Mouse (Mus musculus): ENCODE results near the gene Foxp1. TPM values are rescaled to one million over a fixed set of nuclear protein-coding genes. Genes with fewer than 3 reads are reported as not detected.

The Foxp1 gene
- total RNA-seq, 2 experiments from 2014 or later, result 88.5 to 93.5 TPM

DNA sequence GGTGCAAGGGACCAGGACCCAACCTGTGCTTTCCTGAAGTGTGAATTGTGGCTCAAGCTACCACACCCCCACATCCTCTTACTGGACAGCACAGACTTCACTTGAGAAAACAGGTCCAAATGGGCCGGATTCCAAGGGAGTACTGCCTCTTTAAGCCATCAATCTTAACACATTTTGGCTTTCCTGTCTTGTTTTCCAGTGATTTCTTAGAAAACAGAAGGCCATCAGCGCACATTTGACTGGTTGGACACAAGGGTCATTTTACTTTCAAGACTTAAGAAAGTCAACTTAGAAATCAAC lies 258.7 kb downstream of the Foxp1 start:
- TF ChIP-seq CTCF (conservative IDR thresholded peaks at IDR 0.05), result no peak
- H3K27ac ChIP-seq, result no peak overlapping the region

DNA sequence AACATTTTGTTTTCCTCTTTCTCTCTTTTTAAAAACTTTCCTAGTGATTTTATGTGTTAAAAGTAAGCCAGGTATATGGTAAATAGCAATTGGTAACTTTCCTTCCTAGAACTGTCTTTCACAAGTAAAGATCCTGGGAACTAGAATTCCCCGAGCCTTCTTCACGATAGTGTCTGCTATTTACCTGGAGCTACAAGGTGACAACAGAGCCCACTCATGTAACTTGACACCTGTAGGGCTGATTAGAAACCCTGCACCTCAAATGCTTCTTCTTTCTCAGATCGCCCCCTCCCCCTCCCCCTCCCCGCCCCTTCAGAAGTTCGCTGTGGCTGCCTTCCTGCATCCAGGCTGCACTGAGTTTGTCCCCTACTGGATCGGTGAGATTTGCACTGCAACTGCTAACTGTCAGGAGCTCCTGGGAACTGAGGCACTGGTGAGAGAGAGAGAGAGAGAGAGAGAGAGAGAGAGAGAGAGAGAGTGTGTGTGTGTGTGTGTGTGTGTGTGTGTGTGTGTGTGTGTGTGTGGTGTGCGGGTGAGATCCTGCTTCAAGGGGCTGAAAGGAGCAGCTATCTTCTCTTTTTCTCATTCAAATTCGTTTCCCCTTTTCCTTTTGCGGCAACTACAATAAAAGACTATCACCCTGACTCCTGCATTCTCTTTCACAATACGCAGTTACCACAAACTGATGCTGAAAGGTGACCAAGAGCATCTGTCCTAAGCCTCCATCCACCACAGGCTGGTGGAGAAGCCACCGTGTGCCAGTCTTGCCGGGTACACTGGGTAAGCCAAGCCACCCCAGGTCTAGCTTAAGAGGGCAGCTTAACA lies 259.2 kb downstream of the Foxp1 start:
- Histone ChIP-seq H3K27ac (no peak overlapping the region), H3K4me3 (no peak overlapping the region)
- TF ChIP-seq CTCF (conservative IDR thresholded peaks at IDR 0.05), result no peak
- DNase-seq (ENCODE audit: low spot score in 2 of 2), result no peak

More for the DNA sequence above, 258.7 kb downstream of the Foxp1 start:
- H3K4me3 ChIP-seq, result no peak overlapping the region
- no peak for DNase-seq (ENCODE audit: low spot score in 2 of 2)

DNA sequence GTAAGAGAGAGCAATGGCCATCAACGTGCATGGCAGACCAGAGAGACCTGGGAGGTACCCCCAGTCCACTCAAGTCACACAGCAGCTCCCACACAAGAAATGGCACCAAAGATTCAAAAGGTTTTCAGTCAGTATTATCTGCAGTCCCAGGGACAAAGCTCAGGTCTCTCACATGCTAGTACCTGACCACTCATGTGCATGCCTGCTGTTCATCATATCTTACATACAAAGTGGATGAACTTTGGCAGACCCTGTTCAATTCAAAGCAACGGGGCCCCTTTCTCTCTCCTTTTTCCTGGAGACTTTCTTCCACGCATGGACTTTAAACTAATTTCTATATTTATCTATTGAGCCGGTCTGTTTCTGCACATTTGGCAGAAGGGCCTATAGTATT lies 260.8 kb downstream of the Foxp1 start:
- no peak overlapping the region for H3K4me3 ChIP-seq
- no peak for DNase-seq (ENCODE audit: low spot score in 2 of 2)
- no peak overlapping the region for H3K27ac ChIP-seq
- TF ChIP-seq CTCF (conservative IDR thresholded peaks at IDR 0.05), result no peak

DNA sequence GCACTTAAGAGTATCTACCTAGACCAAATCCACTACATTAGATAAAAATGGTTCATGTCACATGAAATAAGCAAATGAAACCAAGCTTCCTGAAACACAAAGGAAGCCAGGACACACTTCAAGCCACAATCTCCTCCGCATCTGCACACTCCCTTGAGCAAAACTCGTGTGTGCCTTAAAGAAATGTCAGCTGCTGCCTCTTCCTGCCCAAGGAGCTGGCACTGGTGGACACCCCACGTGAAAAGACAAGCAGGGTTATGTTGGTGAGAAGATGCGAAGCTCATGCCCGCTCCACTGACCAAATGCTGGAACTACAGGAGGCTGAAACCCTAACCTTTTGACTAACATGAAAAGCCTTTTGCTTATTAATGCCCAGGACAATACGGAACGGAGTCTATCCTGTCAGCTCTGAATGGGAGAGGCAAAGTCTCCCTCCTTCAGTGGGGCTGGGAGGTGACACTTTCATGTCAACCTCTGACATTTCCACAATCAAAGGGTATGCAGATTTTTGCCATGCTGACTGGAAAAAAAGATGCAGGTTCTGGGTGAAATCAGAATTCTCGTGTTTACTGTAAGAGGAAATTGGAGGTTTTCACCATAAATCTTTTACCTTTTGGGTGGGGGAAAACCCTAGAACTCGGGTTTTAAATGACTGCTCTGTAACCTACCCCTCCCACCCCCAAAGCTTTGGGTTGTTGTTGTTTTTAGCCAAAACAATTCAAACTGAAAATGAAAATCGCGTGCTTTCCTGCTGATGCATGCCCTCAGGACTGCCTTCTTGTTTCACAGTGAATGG lies 261.4 kb downstream of the Foxp1 start:
- 0 out of 2 replicates have a peak, but pooled peaks have one; percentile 5 for TF ChIP-seq CTCF (conservative IDR thresholded peaks at IDR 0.05)
- no peak overlapping the region for H3K27ac ChIP-seq

DNA sequence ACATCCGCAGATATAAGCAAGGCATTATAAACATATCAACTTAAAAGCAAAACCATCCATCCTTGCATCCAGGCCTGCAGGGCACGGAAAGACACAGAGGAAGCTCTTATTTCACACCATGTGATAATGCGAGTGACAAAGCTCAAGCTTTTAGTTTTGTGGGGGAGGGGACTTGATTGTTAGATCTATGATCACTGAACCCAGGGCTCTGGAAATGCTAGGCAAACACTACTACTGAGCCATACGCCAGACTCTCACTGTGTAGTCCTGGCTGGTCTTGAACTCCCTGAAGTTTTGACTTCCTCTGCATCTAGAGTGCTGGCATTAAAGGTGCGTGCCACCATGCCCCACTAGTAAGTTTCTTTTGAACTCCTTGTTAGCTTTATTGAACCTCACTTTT lies 264.2 kb downstream of the Foxp1 start:
- TF ChIP-seq CTCF (conservative IDR thresholded peaks at IDR 0.05), result no peak
- no peak overlapping the region for H3K4me3 ChIP-seq
- no peak overlapping the region for H3K27ac ChIP-seq
- DNase-seq (ENCODE audit: low spot score in 2 of 2), result no peak

More for the DNA sequence above, 261.4 kb downstream of the Foxp1 start:
- no peak for DNase-seq (ENCODE audit: low spot score in 2 of 2)
- H3K4me3 ChIP-seq, result no peak overlapping the region

DNA sequence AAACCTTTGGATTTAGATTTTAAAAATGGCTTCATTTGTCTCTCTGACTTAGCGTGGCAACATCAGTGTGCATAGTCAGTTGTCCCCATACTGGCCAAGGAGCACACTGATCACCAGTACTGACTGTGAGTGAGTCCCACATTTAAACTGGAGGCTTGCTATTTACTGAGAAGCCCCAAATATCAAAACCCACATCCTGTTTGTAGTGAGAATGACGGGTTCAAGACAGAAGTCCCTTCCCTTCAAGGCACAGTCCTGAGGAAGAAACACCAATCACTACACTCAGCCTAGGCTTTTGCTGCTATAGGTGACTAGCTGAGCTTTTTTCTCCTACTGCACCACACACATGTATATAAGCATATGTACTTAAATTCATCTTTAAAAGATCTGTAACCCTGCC lies 264.8 kb downstream of the Foxp1 start:
- TF ChIP-seq CTCF (conservative IDR thresholded peaks at IDR 0.05), result no peak
- DNase-seq (ENCODE audit: low spot score in 2 of 2), result no peak
- Histone ChIP-seq H3K27ac (no peak overlapping the region), H3K4me3 (no peak overlapping the region)

DNA sequence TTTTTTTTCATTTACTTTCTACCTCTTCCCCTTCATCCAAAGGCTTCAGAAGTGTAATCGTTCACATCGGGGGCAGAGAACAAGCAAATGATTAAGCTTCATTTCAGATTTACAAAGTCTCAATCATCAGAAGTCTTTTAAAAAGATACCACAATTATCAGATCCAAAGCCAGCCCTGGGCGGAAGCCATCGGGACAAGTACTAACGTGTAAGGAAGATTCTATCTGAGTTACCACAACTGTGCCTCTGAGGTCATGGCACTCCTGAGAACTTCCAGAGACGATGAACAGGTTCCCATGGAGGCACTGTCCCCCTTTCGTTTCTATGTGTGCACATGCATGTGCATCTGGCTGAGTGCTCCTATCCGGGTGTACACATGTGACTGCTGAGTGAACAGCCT lies 269.2 kb downstream of the Foxp1 start:
- Histone ChIP-seq H3K4me3 (no peak overlapping the region), H3K27ac (no peak overlapping the region)
- TF ChIP-seq CTCF (conservative IDR thresholded peaks at IDR 0.05), result no peak
- no peak for DNase-seq (ENCODE audit: low spot score in 2 of 2)

DNA sequence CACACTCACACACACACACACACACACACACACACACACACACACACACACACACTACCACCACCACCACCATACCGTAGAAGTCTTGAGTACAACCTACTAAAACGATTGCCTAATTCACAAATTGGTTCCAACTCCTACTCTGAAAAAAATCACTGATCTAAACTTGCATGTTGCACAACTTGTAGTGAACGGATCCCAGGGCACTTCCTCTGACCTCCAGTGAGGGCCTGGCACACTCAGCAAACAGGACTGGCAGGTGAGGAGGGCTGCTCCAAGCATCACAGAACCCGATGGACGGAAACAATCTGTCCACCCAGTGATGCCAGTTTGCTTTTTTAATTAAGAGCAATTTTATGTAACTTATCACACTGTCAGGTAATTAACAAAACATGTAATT lies 269.7 kb downstream of the Foxp1 start:
- Histone ChIP-seq H3K4me3 (no peak overlapping the region), H3K27ac (no peak overlapping the region)
- no peak for TF ChIP-seq CTCF (conservative IDR thresholded peaks at IDR 0.05)
- DNase-seq (ENCODE audit: low spot score in 2 of 2), result no peak

DNA sequence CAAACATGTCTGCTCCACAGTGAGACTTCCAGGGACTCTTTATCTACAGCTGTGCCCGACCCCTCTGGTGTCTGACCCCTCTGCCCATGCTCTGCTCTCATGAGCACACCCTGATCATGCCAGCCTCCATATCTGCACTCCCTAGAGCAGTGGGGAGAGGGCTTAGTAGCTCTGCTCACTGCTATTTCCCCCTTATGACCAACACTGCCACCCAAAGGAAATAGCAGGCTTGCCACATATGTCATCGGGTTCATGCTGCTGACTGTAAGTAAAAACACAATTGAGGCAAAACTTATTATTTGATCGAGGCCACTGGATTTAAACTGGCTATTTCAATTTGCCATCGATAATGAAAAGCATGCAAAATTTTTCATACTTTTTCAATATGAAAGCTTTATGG lies 270.6 kb downstream of the Foxp1 start:
- no peak overlapping the region for H3K27ac ChIP-seq
- no peak for DNase-seq (ENCODE audit: low spot score in 2 of 2)
- TF ChIP-seq CTCF (conservative IDR thresholded peaks at IDR 0.05), result peak; percentile 63

DNA sequence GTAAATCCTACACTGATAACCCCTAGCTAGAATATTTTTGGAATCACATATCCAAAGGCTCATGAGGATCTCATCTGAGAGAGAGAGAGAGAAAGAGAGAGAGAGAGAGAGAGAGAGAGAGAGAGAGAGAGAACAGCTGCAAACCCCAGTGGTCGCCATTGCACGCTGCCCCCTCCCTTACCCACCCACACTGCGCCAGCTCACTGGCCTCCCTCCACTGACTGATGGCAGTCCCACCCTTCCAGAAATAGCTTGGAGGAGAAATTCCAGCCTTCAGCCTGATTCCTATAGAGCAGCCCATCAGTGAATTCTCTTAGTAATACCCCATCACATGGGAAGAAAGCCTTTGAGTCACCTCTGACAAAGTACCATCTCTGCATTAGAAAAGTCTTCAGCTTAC lies 271.3 kb downstream of the Foxp1 start:
- TF ChIP-seq CTCF (conservative IDR thresholded peaks at IDR 0.05), result no peak
- Histone ChIP-seq H3K4me3 (no peak overlapping the region), H3K27ac (no peak overlapping the region)
- no peak for DNase-seq (ENCODE audit: low spot score in 2 of 2)

More for the DNA sequence above, 270.6 kb downstream of the Foxp1 start:
- H3K4me3 ChIP-seq, result no peak overlapping the region

DNA sequence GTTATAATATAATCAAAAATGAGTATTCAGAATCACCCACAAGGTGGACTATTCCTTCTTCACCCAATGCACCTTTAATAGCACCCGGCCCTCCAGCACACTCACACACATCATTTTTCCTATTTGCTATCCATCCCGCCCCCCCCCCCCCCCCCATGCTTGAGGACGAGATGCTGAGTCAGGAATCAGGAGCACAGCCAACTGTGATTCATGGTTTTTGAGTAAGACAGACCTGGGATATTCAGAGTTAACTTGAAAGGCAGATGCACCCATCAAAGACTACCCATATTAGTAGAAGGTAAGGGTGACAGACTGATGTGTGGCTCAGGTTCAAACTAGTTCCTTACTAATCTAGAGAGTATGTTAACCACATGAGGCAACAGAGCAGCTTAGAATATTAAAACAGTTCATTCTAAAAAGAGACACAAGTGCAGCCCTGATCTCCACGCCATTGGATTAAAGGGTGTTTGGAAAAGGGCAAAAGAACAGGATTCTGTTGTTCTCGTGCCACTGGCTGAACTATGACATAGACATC lies 273.0 kb downstream of the Foxp1 start:
- Histone ChIP-seq H3K27ac (no peak overlapping the region), H3K4me3 (no peak overlapping the region)
- TF ChIP-seq CTCF (conservative IDR thresholded peaks at IDR 0.05), result no peak
- DNase-seq (ENCODE audit: low spot score in 2 of 2), result no peak

DNA sequence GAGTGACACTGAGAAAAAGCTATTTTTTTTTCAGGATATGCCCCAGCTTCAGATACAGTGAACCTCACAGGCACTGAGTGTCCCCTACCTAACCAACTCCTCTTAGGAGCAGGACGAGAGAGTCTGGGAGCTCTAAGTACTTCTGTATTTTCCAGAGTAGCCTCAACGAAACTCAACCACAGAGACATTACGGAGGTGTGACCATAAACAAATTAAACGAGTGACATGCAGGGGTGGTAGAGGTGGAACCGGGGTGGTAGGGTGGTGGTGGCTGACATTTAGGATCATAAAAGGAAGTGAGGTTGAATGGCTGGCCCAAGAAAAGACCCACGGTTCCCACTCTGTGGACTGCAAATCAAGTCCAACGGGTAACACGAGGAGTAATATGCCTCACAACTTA lies 274.1 kb downstream of the Foxp1 start:
- no peak for DNase-seq (ENCODE audit: low spot score in 2 of 2)
- TF ChIP-seq CTCF (conservative IDR thresholded peaks at IDR 0.05), result no peak
- Histone ChIP-seq H3K27ac (no peak overlapping the region), H3K4me3 (no peak overlapping the region)

DNA sequence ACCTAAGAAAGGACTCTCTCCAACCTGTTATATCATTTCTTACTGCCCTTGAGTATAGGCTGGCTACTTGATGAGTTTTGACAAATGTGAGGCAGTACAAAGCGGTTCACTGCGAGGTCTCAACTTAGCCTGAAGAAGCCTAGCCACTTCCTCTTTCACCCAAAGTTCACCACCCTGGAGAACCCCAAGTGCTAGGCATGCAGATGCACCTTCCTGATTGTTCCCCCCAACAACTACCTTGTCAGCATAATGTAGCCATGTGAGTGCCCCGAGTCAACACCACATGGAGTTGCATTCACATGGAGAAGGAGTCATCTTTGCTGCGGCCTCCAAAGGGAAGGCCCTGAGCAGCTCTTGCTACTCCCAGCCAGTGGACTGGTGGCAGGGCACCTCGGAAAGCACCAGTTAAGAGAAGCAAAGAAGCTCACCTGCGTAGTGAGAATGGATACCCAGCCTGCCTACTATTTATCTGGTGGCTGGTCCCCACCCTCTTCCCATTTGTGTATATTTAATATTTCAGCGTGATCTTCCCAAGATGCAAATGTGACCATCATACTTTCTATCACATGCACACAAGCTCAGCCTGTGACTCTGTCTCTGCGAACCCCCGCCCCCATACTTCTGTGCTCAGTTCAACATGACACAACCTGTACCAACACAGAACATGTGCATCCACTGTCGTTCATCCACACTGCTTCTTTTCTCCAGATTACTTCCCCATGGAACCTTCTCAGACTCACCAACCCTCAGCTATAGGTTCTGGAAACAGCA lies 280.7 kb downstream of the Foxp1 start:
- TF ChIP-seq CTCF (conservative IDR thresholded peaks at IDR 0.05), result no peak
- no peak overlapping the region for H3K27ac ChIP-seq
- H3K4me3 ChIP-seq, result no peak overlapping the region
- DNase-seq (ENCODE audit: low spot score in 2 of 2), result no peak

Measured in layer of hippocampus, adult 2 months (tissue).